13 mouse cellular contexts compared by ENCODE assay signal in the genomic region with DNA sequence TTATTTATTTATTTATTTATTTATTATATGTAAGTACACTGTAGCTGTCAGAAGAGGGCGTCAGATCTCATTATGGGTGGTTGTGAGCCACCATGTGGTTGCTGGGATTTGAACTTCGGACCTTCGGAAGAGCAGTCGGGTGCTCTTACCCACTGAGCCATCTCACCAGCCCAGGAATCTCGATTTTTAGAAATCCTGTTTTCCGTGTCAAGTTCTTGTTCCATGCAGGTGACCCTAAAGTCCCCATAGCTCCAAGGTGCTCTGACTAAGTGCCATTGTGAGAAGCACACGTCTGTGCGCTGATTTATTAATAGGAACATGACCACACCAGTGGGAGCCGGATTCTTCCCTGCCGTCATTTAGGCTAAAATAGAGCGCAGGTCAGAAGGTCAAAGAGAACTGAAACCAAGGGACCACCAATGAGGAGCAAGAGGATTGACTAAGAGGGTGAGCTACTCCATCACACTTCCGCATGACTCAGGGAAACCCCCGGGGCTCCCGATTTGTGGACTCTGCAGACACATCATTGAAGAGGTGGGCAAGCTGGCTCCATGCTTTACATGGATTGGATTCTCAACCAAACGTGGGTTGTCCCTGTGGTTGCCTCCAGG. TPM values are rescaled to one million over a fixed set of nuclear protein-coding genes. Genes with fewer than 3 reads are reported as not detected.
DNase-seq lines count a peak whose midpoint lies in the region; ATAC-seq and TF ChIP-seq lines count a peak whose summit lies in the region.
"Had no signal": no experiment of that assay in that cellular context is flagged by ENCODE, and none has a peak within 500 bp of the region (broad histone marks: within the 10 kb centered on the region; RNA-seq: fewer than 3 reads in every experiment).

No protein-coding gene starts in this region.

- no peak overlapping the region for H3K9ac ChIP-seq in hindbrain, postnatal 0 days (replicated peaks; ENCODE audit: low read length)
- H3K9ac ChIP-seq: intestine, embryonic 15.5 days; neural tube, embryonic 13.5 days had no signal

- no peaks in the 10 kb centered on the region for H3K27me3 ChIP-seq in hindbrain, postnatal 0 days (ENCODE audit: insufficient read depth, low read length)
- H3K27me3 ChIP-seq: intestine, embryonic 15.5 days; neural tube, embryonic 13.5 days had no signal

- 78% methylated on average over 15 of the region's 15 CpGs for WGBS in hindbrain, postnatal 0 days

- no peaks in the 10 kb centered on the region for H3K9me3 ChIP-seq in hindbrain, postnatal 0 days (ENCODE audit: low read length)
- H3K9me3 ChIP-seq: intestine, embryonic 15.5 days; neural tube, embryonic 13.5 days had no signal

- no peaks in the 10 kb centered on the region for H3K4me1 ChIP-seq in hindbrain, postnatal 0 days (ENCODE audit: insufficient read depth, low read length)

- TF ChIP-seq CTCF in hindbrain, postnatal 0 days (IDR thresholded peaks at IDR 0.05; ENCODE audit: low read depth): no peak

- H3K27ac ChIP-seq in hindbrain, postnatal 0 days: no peak overlapping the region
- H3K27ac ChIP-seq: intestine, embryonic 15.5 days; neural tube, embryonic 13.5 days had no signal

- peak; percentile 29 for DNase-seq in embryo, embryonic 10.5 days (ENCODE audit: low spot score)
- DNase-seq in embryo, embryonic 10 days (ENCODE audit: low spot score): no peak
- peak; percentile 56 to 69 for DNase-seq in lung, adult 18-20 months
- no peak for DNase-seq in lung, postnatal 10 days
- peak; percentile 26 for DNase-seq in heart, postnatal 4 days
- DNase-seq in skeletal muscle tissue, adult 2 months (ENCODE audit: low read depth, low spot score): peak; percentile 51
- DNase-seq in hindbrain, postnatal 0 days (ENCODE audit: low spot score): no peak
- no peak for DNase-seq in cerebellum, adult 9-10 months
- DNase-seq: cerebellum, postnatal 36 days; gastrocnemius, postnatal 25 days; thymus, postnatal 4 days had no signal

- no peak overlapping the region for H3K4me3 ChIP-seq in hindbrain, postnatal 0 days (ENCODE audit: low read length)
- H3K4me3 ChIP-seq: intestine, embryonic 15.5 days; neural tube, embryonic 13.5 days had no signal

- ATAC-seq in hindbrain, postnatal 0 days: no peak
- ATAC-seq: intestine, embryonic 15.5 days had no signal

- no peak overlapping the region for H3K4me2 ChIP-seq in hindbrain, postnatal 0 days (ENCODE audit: low read depth, low read length)
- H3K4me2 ChIP-seq: intestine, embryonic 15.5 days; neural tube, embryonic 13.5 days had no signal

- no peaks in the 10 kb centered on the region for H3K36me3 ChIP-seq in hindbrain, postnatal 0 days (ENCODE audit: insufficient read depth, low read length)
- H3K36me3 ChIP-seq: intestine, embryonic 15.5 days; neural tube, embryonic 13.5 days had no signal

RNA-seq across cellular contexts. Expression of a gene that starts 4.5 kb away (rescaled TPM):
- total RNA-seq in heart, postnatal 4 days (2021): 10 to 100 TPM; 77.6 to 84.1 TPM
- total RNA-seq in hindbrain, postnatal 0 days (2014; rRNA removed): 23.5 and 29.4 TPM in 2 replicates
- polyA plus RNA-seq in hindbrain, postnatal 0 days (2015; fragmentation: Nextera tagmentation; extraction: Ambion mirVana): 15.7 and 16.6 TPM in 2 replicates

RNA-seq across cellular contexts. Expression of a gene that starts 30.4 kb away (rescaled TPM):
- 1 to 10 TPM; 8.4 to 9.0 TPM for total RNA-seq in heart, postnatal 4 days (2021)
- total RNA-seq in hindbrain, postnatal 0 days (2014; rRNA removed): 19.9 and 22.2 TPM in 2 replicates
- 2.2 and 2.5 TPM in 2 replicates for polyA plus RNA-seq in hindbrain, postnatal 0 days (2015; fragmentation: Nextera tagmentation; extraction: Ambion mirVana)

Comparison
In these comparisons a context has a peak if more than half of its experiments do, and no peak if none do; other contexts are left out.
1. DNase-seq: peak in embryo, embryonic 10.5 days (single experiment), lung, adult 18-20 months (2 of 2), heart, postnatal 4 days (single experiment) and skeletal muscle tissue, adult 2 months (single experiment); none in embryo, embryonic 10 days (single experiment), lung, postnatal 10 days (single experiment), hindbrain, postnatal 0 days (single experiment) and cerebellum, adult 9-10 months (single experiment).